Mouse (Mus musculus): Measurements from ENCODE around the gene Vti1a. TPM values are rescaled to one million over a fixed set of nuclear protein-coding genes. Genes with fewer than 3 reads are reported as not detected.

The Vti1a gene
- polyA plus RNA-seq, 1 experiment from 2014 or later, result 26.1 TPM

- peaks cover 10% of the 10 kb centered on the region for H3K4me1 ChIP-seq (ENCODE audit: control insufficient read depth, insufficient read depth, low read length)
- no peak overlapping the region for H3K4me3 ChIP-seq (ENCODE audit: low read depth, low read length)
- no peak for DNase-seq (ENCODE audit: low spot score)
- no peaks in the 10 kb centered on the region for H3K36me3 ChIP-seq (ENCODE audit: control insufficient read depth, insufficient read depth, low read length)
- no peaks in the 10 kb centered on the region for H3K9me3 ChIP-seq (ENCODE audit: control insufficient read depth, low read length)
- H3K9ac ChIP-seq (ENCODE audit: low read length), result no peak overlapping the region
- no peak overlapping the region for H3K4me2 ChIP-seq (ENCODE audit: low read depth)
- no peak overlapping the region for H3K27ac ChIP-seq (ENCODE audit: low read depth, low read length)
- no peak for ATAC-seq (ENCODE audit: insufficient read depth, low FRiP score, low TSS enrichment)
- no peaks in the 10 kb centered on the region for H3K27me3 ChIP-seq (ENCODE audit: control insufficient read depth, insufficient read depth, low read length)
- 93% methylated on average over 4 of the region's 4 CpGs for WGBS
Observed at GRCm38 (mm10) chr19:55377465-55377864, 61.4 kb downstream of the Vti1a start.

GRCm38 (mm10) chr19:55378884-55379283 lies 62.8 kb downstream of the Vti1a start:
- DNase-seq (ENCODE audit: low spot score), result no peak
- no peaks in the 10 kb centered on the region for H3K36me3 ChIP-seq (ENCODE audit: control insufficient read depth, insufficient read depth, low read length)
- no peak for ATAC-seq (ENCODE audit: insufficient read depth, low FRiP score, low TSS enrichment)
- 62% methylated on average over 2 of the region's 2 CpGs for WGBS
- no peak overlapping the region for H3K4me3 ChIP-seq (ENCODE audit: low read depth, low read length)
- no peak overlapping the region for H3K4me2 ChIP-seq (ENCODE audit: low read depth)
- no peak overlapping the region for H3K27ac ChIP-seq (ENCODE audit: low read depth, low read length)
- no peaks in the 10 kb centered on the region for H3K9me3 ChIP-seq (ENCODE audit: control insufficient read depth, low read length)
- no peaks in the 10 kb centered on the region for H3K27me3 ChIP-seq (ENCODE audit: control insufficient read depth, insufficient read depth, low read length)
- H3K9ac ChIP-seq (ENCODE audit: low read length), result no peak overlapping the region
- H3K4me1 ChIP-seq (ENCODE audit: control insufficient read depth, insufficient read depth, low read length), result peaks cover 10% of the 10 kb centered on the region

GRCm38 (mm10) chr19:55380764-55381163 lies 64.7 kb downstream of the Vti1a start:
- Histone ChIP-seq H3K27ac (ENCODE audit: low read depth, low read length) (no peak overlapping the region), H3K4me1 (ENCODE audit: control insufficient read depth, insufficient read depth, low read length) (peaks cover 10% of the 10 kb centered on the region), H3K4me2 (ENCODE audit: low read depth) (peak overlapping the region; percentile 30), H3K9me3 (ENCODE audit: control insufficient read depth, low read length) (no peaks in the 10 kb centered on the region), H3K36me3 (ENCODE audit: control insufficient read depth, insufficient read depth, low read length) (no peaks in the 10 kb centered on the region), H3K4me3 (ENCODE audit: low read depth, low read length) (no peak overlapping the region), H3K9ac (ENCODE audit: low read length) (no peak overlapping the region), H3K27me3 (ENCODE audit: control insufficient read depth, insufficient read depth, low read length) (no peaks in the 10 kb centered on the region)
- DNase-seq (ENCODE audit: low spot score), result peak; percentile 60
- 14% methylated on average over 12 of the region's 12 CpGs for WGBS
- ATAC-seq (ENCODE audit: insufficient read depth, low FRiP score, low TSS enrichment), result peak; percentile 85

GRCm38 (mm10) chr19:55381343-55381742 lies 65.2 kb downstream of the Vti1a start:
- Histone ChIP-seq H3K4me2 (ENCODE audit: low read depth) (no peak overlapping the region), H3K9me3 (ENCODE audit: control insufficient read depth, low read length) (no peaks in the 10 kb centered on the region), H3K27me3 (ENCODE audit: control insufficient read depth, insufficient read depth, low read length) (no peaks in the 10 kb centered on the region), H3K4me3 (ENCODE audit: low read depth, low read length) (no peak overlapping the region), H3K9ac (ENCODE audit: low read length) (no peak overlapping the region), H3K4me1 (ENCODE audit: control insufficient read depth, insufficient read depth, low read length) (peaks cover 10% of the 10 kb centered on the region), H3K27ac (ENCODE audit: low read depth, low read length) (no peak overlapping the region), H3K36me3 (ENCODE audit: control insufficient read depth, insufficient read depth, low read length) (no peaks in the 10 kb centered on the region)
- DNase-seq (ENCODE audit: low spot score), result no peak
- peak; percentile 64; the same call in 1 of the 2 replicates for ATAC-seq (ENCODE audit: insufficient read depth, low FRiP score, low TSS enrichment)
- 62% methylated on average over 7 of the region's 7 CpGs for WGBS

- Histone ChIP-seq H3K4me1 (ENCODE audit: control insufficient read depth, insufficient read depth, low read length) (peaks cover 10% of the 10 kb centered on the region), H3K9me3 (ENCODE audit: control insufficient read depth, low read length) (no peaks in the 10 kb centered on the region), H3K9ac (ENCODE audit: low read length) (no peak overlapping the region), H3K4me2 (ENCODE audit: low read depth) (no peak overlapping the region), H3K27me3 (ENCODE audit: control insufficient read depth, insufficient read depth, low read length) (no peaks in the 10 kb centered on the region), H3K4me3 (ENCODE audit: low read depth, low read length) (no peak overlapping the region), H3K36me3 (ENCODE audit: control insufficient read depth, insufficient read depth, low read length) (no peaks in the 10 kb centered on the region), H3K27ac (ENCODE audit: low read depth, low read length) (no peak overlapping the region)
- no peak for ATAC-seq (ENCODE audit: insufficient read depth, low FRiP score, low TSS enrichment)
- WGBS, result 75% methylated on average over 7 of the region's 7 CpGs
- no peak for DNase-seq (ENCODE audit: low spot score)
Observed at GRCm38 (mm10) chr19:55382745-55383144, 66.7 kb downstream of the Vti1a start.

DNA sequence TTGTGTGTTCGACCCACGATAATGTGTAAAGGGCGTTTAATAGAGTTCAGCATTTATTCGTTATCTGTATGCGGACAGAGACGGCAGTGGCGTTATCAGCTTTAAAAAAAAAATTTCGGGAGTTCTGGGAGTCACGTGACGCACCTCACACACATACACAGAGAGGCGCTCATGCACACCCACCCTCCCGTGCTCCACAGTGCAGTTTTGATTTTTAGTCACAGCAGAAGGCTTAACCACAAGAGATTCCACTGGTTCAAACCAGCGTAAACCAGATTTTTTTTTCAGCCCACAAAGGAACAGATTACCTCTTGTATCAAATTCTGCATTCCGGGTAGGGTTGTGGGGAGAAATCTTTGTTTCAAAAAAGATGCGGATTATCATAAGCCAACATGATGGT lies 68.5 kb downstream of the Vti1a start:
- ATAC-seq (ENCODE audit: insufficient read depth, low FRiP score, low TSS enrichment) (no peak), DNase-seq (ENCODE audit: low spot score) (no peak)
- WGBS, result 83% methylated on average over 15 of the region's 15 CpGs
- Histone ChIP-seq H3K36me3 (ENCODE audit: control insufficient read depth, insufficient read depth, low read length) (no peaks in the 10 kb centered on the region), H3K9ac (ENCODE audit: low read length) (no peak overlapping the region), H3K4me1 (ENCODE audit: control insufficient read depth, insufficient read depth, low read length) (peaks cover 10% of the 10 kb centered on the region), H3K9me3 (ENCODE audit: control insufficient read depth, low read length) (no peaks in the 10 kb centered on the region), H3K4me3 (ENCODE audit: low read depth, low read length) (no peak overlapping the region), H3K4me2 (ENCODE audit: low read depth) (no peak overlapping the region), H3K27ac (ENCODE audit: low read depth, low read length) (no peak overlapping the region), H3K27me3 (ENCODE audit: control insufficient read depth, insufficient read depth, low read length) (no peaks in the 10 kb centered on the region)

GRCm38 (mm10) chr19:55389019-55389418 lies 72.9 kb downstream of the Vti1a start:
- Histone ChIP-seq H3K27ac (ENCODE audit: low read depth, low read length) (no peak overlapping the region), H3K9ac (ENCODE audit: low read length) (no peak overlapping the region), H3K4me1 (ENCODE audit: control insufficient read depth, insufficient read depth, low read length) (no peaks in the 10 kb centered on the region; the same call in 1 of the 2 replicates), H3K4me3 (ENCODE audit: low read depth, low read length) (no peak overlapping the region), H3K9me3 (ENCODE audit: control insufficient read depth, low read length) (no peaks in the 10 kb centered on the region), H3K4me2 (ENCODE audit: low read depth) (peak overlapping the region; percentile 9; the same call in 1 of the 2 replicates), H3K27me3 (ENCODE audit: control insufficient read depth, insufficient read depth, low read length) (no peaks in the 10 kb centered on the region), H3K36me3 (ENCODE audit: control insufficient read depth, insufficient read depth, low read length) (no peaks in the 10 kb centered on the region)
- ATAC-seq (ENCODE audit: insufficient read depth, low FRiP score, low TSS enrichment), result no peak
- WGBS, result 37% methylated on average over 10 of the region's 10 CpGs
- DNase-seq (ENCODE audit: low spot score), result no peak

DNA sequence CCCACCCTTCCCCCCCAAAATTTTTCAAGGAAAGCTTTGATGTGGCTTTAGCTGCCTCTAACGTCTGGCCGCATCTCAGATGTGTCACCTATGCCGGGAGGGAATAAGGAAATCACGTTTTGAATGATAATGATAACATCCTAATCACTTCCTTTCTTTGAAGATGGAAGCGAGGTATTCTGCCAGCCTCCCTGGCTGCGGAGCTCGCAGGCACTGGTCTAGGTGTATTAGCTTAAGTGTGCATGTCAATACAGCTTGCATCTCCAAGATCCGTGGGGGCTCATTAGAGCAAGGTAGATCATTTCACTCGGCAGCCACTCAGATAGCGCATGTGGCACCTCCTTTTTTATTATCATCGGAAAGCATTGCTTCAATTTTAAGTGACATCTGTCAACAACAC lies 74.2 kb downstream of the Vti1a start:
- Histone ChIP-seq H3K4me3 (ENCODE audit: low read depth, low read length) (no peak overlapping the region), H3K4me2 (ENCODE audit: low read depth) (no peak overlapping the region), H3K27ac (ENCODE audit: low read depth, low read length) (no peak overlapping the region), H3K27me3 (ENCODE audit: control insufficient read depth, insufficient read depth, low read length) (no peaks in the 10 kb centered on the region), H3K9ac (ENCODE audit: low read length) (no peak overlapping the region), H3K4me1 (ENCODE audit: control insufficient read depth, insufficient read depth, low read length) (no peaks in the 10 kb centered on the region; the same call in 1 of the 2 replicates), H3K36me3 (ENCODE audit: control insufficient read depth, insufficient read depth, low read length) (no peaks in the 10 kb centered on the region), H3K9me3 (ENCODE audit: control insufficient read depth, low read length) (no peaks in the 10 kb centered on the region)
- WGBS, result 69% methylated on average over 11 of the region's 11 CpGs
- ATAC-seq (ENCODE audit: insufficient read depth, low FRiP score, low TSS enrichment) (no peak), DNase-seq (ENCODE audit: low spot score) (no peak)

DNA sequence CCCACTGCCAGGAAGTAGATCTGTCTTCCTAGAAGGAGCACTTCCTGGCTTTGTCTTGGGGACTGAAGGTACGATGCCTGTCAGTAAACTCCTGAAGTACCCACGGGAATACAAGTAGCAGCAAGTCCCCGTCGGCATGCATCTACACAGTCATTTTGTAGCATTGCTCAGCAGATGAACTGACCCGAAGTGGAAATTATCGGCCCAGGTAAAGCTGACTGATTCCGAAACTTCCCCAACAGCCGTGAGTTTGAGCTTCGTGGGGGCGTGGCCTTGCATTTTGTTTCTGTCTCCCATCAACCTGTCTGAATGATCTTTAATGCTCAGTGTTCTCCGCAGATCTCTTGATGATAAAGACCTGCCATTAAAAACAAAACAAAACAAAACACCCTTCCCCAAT lies 85.5 kb downstream of the Vti1a start:
- 87% methylated on average over 11 of the region's 11 CpGs for WGBS
- no peaks in the 10 kb centered on the region for H3K36me3 ChIP-seq (ENCODE audit: control insufficient read depth, insufficient read depth, low read length)
- no peak overlapping the region for H3K4me3 ChIP-seq (ENCODE audit: low read depth, low read length)
- no peak overlapping the region for H3K4me2 ChIP-seq (ENCODE audit: low read depth)
- no peaks in the 10 kb centered on the region for H3K9me3 ChIP-seq (ENCODE audit: control insufficient read depth, low read length)
- ATAC-seq (ENCODE audit: insufficient read depth, low FRiP score, low TSS enrichment) (no peak), DNase-seq (ENCODE audit: low spot score) (no peak)
- H3K27ac ChIP-seq (ENCODE audit: low read depth, low read length), result no peak overlapping the region
- no peaks in the 10 kb centered on the region for H3K4me1 ChIP-seq (ENCODE audit: control insufficient read depth, insufficient read depth, low read length)
- no peaks in the 10 kb centered on the region for H3K27me3 ChIP-seq (ENCODE audit: control insufficient read depth, insufficient read depth, low read length)
- H3K9ac ChIP-seq (ENCODE audit: low read length), result no peak overlapping the region

Measured in neural tube, embryonic 11.5 days (tissue).